Mouse (Mus musculus): ENCODE results near the gene Slc17a1. TPM values are rescaled to one million over a fixed set of nuclear protein-coding genes. Genes with fewer than 3 reads are reported as not detected.

Gene Slc17a1
- polyA plus RNA-seq, 1 experiment from 2014 or later: not detected

DNA sequence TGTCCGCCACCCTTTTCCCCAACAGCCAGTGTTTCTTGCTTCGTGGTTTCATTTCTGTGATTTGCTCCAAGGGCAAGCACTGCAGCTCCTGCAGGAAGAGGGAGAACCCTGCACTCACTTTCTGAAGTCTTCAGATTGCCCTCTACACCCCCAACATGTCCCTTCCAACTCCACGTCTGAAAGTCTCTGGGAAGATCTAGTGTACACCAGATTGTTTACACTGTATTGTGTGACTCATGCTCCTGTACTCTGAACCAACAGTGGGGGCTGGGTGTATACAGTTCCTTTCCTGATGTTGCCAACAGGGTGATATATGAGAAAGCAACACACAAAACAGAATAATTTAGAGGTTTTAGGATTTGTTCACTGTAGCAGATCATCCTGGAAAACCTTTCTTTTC is 61.1 kb downstream of the Slc17a1 start:
- no peak for ATAC-seq (ENCODE audit: extremely low read depth, insufficient number of reproducible peaks, low FRiP score, low TSS enrichment)
- Histone ChIP-seq H3K36me3 (no peaks in the 10 kb centered on the region), H3K4me2 (peak overlapping the region; percentile 38), H3K4me3 (no peak overlapping the region), H3K9ac (no peak overlapping the region), H3K27ac (replicated peaks) (no peak overlapping the region), H3K9me3 (no peaks in the 10 kb centered on the region), H3K4me1 (peaks cover 8% of the 10 kb centered on the region; the same call in 1 of the 2 replicates), H3K27me3 (replicated peaks) (no peaks in the 10 kb centered on the region; the same call in 1 of the 2 replicates)
- 44% methylated on average over 3 of the region's 3 CpGs for WGBS

DNA sequence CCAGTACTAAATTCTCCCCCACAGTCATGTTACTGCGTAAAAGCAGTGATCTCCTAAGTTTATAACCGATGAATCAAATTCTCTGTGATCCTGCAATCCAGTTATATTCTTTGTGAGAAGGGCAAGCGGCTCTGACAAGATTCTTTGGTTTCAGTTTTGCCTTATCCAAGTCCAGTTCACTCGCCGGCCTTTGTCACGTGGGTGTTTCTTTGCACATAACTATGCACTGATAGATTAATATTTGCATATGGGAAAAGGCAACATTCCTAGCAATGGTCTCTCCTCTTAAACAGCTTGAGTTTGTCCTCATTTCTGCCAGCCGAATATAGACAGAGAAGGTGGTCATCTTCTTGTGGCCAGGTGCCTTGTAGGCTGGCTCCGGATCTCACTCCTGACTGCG is 62.9 kb downstream of the Slc17a1 start:
- H3K4me1 ChIP-seq: peaks cover 8% of the 10 kb centered on the region; the same call in 1 of the 2 replicates
- no peak for ATAC-seq (ENCODE audit: extremely low read depth, insufficient number of reproducible peaks, low FRiP score, low TSS enrichment)
- no peak overlapping the region for H3K4me3 ChIP-seq
- no peak overlapping the region for H3K27ac ChIP-seq (replicated peaks)
- no peak overlapping the region for H3K4me2 ChIP-seq
- H3K9ac ChIP-seq: no peak overlapping the region
- no peaks in the 10 kb centered on the region; the same call in 1 of the 2 replicates for H3K27me3 ChIP-seq (replicated peaks)
- H3K9me3 ChIP-seq: 0 out of 2 replicates have a peak, but pooled peaks cover 4% of the 10 kb centered on the region
- WGBS: 85% methylated on average over 9 of the region's 9 CpGs
- H3K36me3 ChIP-seq: no peaks in the 10 kb centered on the region

DNA sequence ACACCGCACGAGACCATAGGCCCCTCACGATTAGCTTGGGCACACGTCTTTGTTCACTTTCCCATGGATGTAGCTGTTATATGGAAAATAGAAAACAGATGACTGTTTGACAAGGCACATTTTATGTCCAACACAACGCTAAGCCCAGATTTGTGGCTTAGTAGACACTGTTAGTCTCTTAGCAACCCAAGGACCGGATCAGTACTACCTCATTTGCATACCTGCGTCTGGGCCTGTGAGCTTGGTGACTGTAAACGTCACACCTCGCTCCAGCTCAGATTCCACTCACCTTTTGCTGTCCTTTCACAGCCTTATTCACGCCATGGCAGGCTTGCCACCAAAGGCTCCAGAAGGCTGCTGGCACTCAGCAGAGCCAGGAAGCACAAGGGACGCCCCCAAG is 63.4 kb downstream of the Slc17a1 start:
- no peak for ATAC-seq (ENCODE audit: extremely low read depth, insufficient number of reproducible peaks, low FRiP score, low TSS enrichment)
- no peak overlapping the region for H3K4me2 ChIP-seq
- H3K9me3 ChIP-seq: 0 out of 2 replicates have a peak, but pooled peaks cover 4% of the 10 kb centered on the region
- peaks cover 8% of the 10 kb centered on the region; the same call in 1 of the 2 replicates for H3K4me1 ChIP-seq
- 63% methylated on average over 11 of the region's 11 CpGs for WGBS
- H3K36me3 ChIP-seq: no peaks in the 10 kb centered on the region
- no peak overlapping the region for H3K4me3 ChIP-seq
- H3K27me3 ChIP-seq (replicated peaks): no peaks in the 10 kb centered on the region; the same call in 1 of the 2 replicates
- no peak overlapping the region for H3K9ac ChIP-seq
- no peak overlapping the region for H3K27ac ChIP-seq (replicated peaks)

DNA sequence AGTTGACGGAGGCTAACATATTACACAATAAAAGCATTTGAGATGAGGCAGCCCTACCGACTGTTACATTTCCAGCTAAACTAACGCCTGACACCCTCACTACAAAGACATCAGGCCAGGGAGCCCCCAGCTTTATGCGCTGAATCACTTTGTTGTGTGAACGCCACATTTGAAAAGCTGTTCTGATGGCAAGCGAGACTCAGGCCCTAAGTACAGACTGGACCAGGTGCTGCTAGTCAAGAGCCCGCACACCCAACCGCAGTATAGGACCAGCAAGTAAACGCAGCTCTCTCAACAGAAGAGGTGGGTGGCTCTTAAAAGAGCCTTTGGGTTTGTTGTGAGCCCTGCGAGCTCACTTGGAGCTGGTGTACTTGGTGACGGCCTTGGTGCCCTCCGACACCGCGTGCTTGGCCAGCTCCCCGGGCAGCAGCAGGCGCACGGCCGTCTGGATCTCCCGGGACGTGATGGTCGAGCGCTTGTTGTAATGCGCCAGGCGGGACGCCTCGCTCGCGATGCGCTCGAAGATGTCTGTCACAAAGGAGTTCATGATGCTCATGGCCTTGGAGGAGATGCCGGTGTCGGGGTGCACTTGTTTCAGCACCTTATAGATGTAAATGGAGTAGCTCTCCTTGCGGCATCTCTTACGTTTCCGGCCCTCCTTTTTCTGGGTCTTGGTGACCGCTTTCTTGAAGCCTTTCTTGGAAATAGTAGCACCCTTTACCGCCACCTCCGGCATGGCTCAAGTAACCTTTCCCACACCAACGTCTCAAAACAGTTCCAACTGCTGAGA is 66.1 kb downstream of the Slc17a1 start, which contains the start of gene Hist1h2ba:
Gene Hist1h2ba (minus strand): TSS at position 736 of the 790 bp plus-strand sequence.
- no peak within 1 kb of the TSS for H3K27ac ChIP-seq (replicated peaks)
- H3K9me3 ChIP-seq: 0 out of 2 replicates have a peak, but pooled peaks cover 4% of the 10 kb centered on the region
- no peak for ATAC-seq (ENCODE audit: extremely low read depth, insufficient number of reproducible peaks, low FRiP score, low TSS enrichment)
- no peaks in the 10 kb centered on the region for H3K36me3 ChIP-seq
- peaks cover under 1% of the 10 kb centered on the region; the same call in 1 of the 2 replicates for H3K4me1 ChIP-seq
- whole genome bisulfite sequencing: 90% methylated on average over 39 of the region's 39 CpGs
- H3K9ac ChIP-seq: no peak within 1 kb of the TSS
- H3K27me3 ChIP-seq (replicated peaks): no peaks in the 10 kb centered on the region
- no peak within 1 kb of the TSS for H3K4me3 ChIP-seq
- no peak within 1 kb of the TSS for H3K4me2 ChIP-seq

DNA sequence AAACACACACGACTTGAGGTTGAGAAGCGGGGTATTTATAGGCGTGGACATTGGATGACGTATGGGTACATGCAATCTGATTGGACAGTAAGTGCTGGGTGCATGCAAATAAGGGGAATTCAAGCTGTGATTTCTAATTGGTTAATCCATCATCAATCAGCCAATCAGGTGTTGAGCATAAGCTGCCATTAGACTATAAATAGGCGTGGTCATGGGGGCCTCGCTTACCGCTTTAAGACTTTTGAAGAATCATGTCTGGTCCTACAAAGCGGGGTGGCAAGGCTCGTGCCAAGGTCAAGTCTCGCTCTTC is 66.6 kb downstream of the Slc17a1 start, which contains the start of gene Hist1h2aa:
Gene Hist1h2aa (plus strand): TSS at position 252 of the 310 bp plus-strand sequence.
- Histone ChIP-seq H3K27me3 (replicated peaks) (no peaks in the 10 kb centered on the region), H3K4me1 (no peaks in the 10 kb centered on the region), H3K36me3 (no peaks in the 10 kb centered on the region), H3K4me3 (no peak within 1 kb of the TSS), H3K4me2 (no peak within 1 kb of the TSS), H3K9ac (no peak within 1 kb of the TSS), H3K27ac (replicated peaks) (no peak within 1 kb of the TSS), H3K9me3 (0 out of 2 replicates have a peak, but pooled peaks cover 4% of the 10 kb centered on the region)
- no peak for ATAC-seq (ENCODE audit: extremely low read depth, insufficient number of reproducible peaks, low FRiP score, low TSS enrichment)
- 86% methylated on average over 10 of the region's 10 CpGs for WGBS

DNA sequence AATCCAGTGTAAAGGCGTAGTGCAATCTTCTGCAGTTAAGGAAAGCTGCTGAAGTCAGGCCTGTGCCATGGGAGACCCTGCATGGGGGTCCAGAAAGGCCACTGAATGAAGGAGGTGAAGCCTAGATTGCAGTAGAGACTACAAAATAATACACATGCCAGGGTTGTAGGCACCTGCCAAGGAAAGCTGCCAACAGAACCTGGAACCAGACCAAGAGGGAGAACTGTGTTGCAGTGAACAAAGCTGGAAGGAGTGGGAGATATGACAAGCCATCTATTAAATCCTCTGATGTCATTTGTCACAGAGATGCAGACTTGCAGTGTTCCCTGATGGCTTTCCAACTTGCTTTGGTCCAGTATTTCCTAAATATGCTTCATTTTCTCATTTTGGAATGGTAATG is 71.1 kb downstream of the Slc17a1 start:
- Histone ChIP-seq H3K4me3 (no peak overlapping the region), H3K9me3 (0 out of 2 replicates have a peak, but pooled peaks cover 4% of the 10 kb centered on the region), H3K36me3 (no peaks in the 10 kb centered on the region), H3K9ac (no peak overlapping the region), H3K27me3 (replicated peaks) (0 out of 2 replicates have a peak, but pooled peaks cover 3% of the 10 kb centered on the region), H3K4me1 (peaks cover 7% of the 10 kb centered on the region; the same call in 1 of the 2 replicates), H3K4me2 (no peak overlapping the region), H3K27ac (replicated peaks) (no peak overlapping the region)
- ATAC-seq (ENCODE audit: extremely low read depth, insufficient number of reproducible peaks, low FRiP score, low TSS enrichment): no peak
- 82% methylated on average over 1 of the region's 1 CpGs for WGBS

DNA sequence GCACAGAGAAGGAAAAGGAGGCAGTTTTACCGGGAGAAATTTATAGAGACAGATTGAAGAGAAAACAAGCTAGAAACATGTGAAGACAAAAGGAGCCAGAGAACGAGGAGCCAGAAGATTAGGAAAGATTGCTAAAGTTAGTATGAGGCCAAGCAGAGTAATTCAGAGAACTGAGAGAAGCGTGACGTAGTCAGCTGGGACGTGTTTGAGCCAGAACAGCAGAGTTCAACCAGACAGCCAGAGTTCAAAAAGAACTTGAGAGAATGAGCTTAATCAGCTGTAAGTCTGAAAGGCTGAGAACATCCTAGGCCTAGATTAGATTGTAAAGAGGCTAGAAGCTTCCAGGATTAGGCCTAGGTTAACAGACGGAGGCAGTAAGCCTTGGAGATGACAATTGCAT is 72.7 kb downstream of the Slc17a1 start:
- Histone ChIP-seq H3K36me3 (no peaks in the 10 kb centered on the region), H3K9me3 (no peaks in the 10 kb centered on the region)

DNA sequence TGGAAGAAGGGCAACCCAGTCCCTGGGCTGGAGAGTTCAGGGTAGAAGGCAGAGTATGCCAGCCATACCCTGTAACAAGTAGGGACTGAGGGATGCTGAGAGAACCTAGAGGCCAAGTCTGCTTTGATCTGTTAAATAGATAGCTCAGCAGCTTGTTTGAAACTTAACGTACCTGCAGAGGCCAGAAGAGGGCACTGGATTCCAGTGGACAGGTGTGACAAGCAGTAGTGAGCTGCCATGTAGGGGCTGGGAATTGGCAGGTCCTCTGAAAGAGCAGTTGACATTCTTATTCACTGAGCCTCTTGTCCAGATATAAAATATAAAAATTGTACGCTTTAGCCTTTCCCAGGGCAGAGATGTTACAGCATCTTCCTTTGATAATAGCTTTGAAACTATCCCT is 75.3 kb downstream of the Slc17a1 start:
- no peak for ATAC-seq (ENCODE audit: extremely low read depth, insufficient number of reproducible peaks, low FRiP score, low TSS enrichment)
- Histone ChIP-seq H3K36me3 (no peaks in the 10 kb centered on the region), H3K4me1 (peaks cover 7% of the 10 kb centered on the region; the same call in 1 of the 2 replicates), H3K4me2 (no peak overlapping the region), H3K27me3 (replicated peaks) (peaks cover 11% of the 10 kb centered on the region; the same call in 1 of the 2 replicates), H3K4me3 (no peak overlapping the region), H3K27ac (replicated peaks) (no peak overlapping the region), H3K9me3 (no peaks in the 10 kb centered on the region), H3K9ac (no peak overlapping the region)
- 40% methylated on average over 2 of the region's 2 CpGs for WGBS

More for the DNA sequence above, 72.7 kb downstream of the Slc17a1 start:
- H3K9ac ChIP-seq: no peak overlapping the region
- WGBS: 39% methylated on average over 6 of the region's 6 CpGs
- ATAC-seq (ENCODE audit: extremely low read depth, insufficient number of reproducible peaks, low FRiP score, low TSS enrichment): no peak
- 0 out of 2 replicates have a peak, but pooled peaks cover 3% of the 10 kb centered on the region for H3K27me3 ChIP-seq (replicated peaks)
- no peak overlapping the region for H3K4me2 ChIP-seq
- 0 out of 2 replicates have a peak overlapping the region, but pooled peaks have one; percentile 6 for H3K27ac ChIP-seq (replicated peaks)
- H3K4me3 ChIP-seq: no peak overlapping the region
- H3K4me1 ChIP-seq: peaks cover 7% of the 10 kb centered on the region; the same call in 1 of the 2 replicates

Small RNA genes lying within 50 kb of the gene (microRNA-seq; reads per million reads assigned to microRNA genes)
- not detected for gene Gm44344

Other genes with a start within 250 kb of the Slc17a1 start
- gene Hist1h2be, start 246.6 kb upstream of the Slc17a1 start, polyA plus RNA-seq (2015; fragmentation: Nextera tagmentation; extraction: Ambion mirVana): 1.3 and 1.5 TPM in 2 replicates
- gene Hist1h1e, start 245.2 kb upstream of the Slc17a1 start, polyA plus RNA-seq (2015; fragmentation: Nextera tagmentation; extraction: Ambion mirVana): 11.0 and 12.2 TPM in 2 replicates
- 0.59 and 0.68 TPM in 2 replicates for gene Hist1h2ac, start 183.8 kb upstream of the Slc17a1 start, polyA plus RNA-seq (2015; fragmentation: Nextera tagmentation; extraction: Ambion mirVana)
- gene Hist1h2bc, start 183.6 kb upstream of the Slc17a1 start, polyA plus RNA-seq (2015; fragmentation: Nextera tagmentation; extraction: Ambion mirVana): 50.1 and 54.5 TPM in 2 replicates
- not detected in 2 replicates for gene Hist1h1t, start 171.9 kb upstream of the Slc17a1 start, polyA plus RNA-seq (2015; fragmentation: Nextera tagmentation; extraction: Ambion mirVana)
- 2.4 and 3.7 TPM in 2 replicates for gene Hist1h4c, start 169.3 kb upstream of the Slc17a1 start, polyA plus RNA-seq (2015; fragmentation: Nextera tagmentation; extraction: Ambion mirVana)
- 10.3 and 10.7 TPM in 2 replicates for gene Hfe, start 156.9 kb upstream of the Slc17a1 start, polyA plus RNA-seq (2015; fragmentation: Nextera tagmentation; extraction: Ambion mirVana)
- gene Hist1h1c, start 128.9 kb upstream of the Slc17a1 start, polyA plus RNA-seq (2015; fragmentation: Nextera tagmentation; extraction: Ambion mirVana): 31.2 and 33.8 TPM in 2 replicates
- gene Hist1h3c, start 122.1 kb upstream of the Slc17a1 start, polyA plus RNA-seq (2015; fragmentation: Nextera tagmentation; extraction: Ambion mirVana): 2.7 and 3.8 TPM in 2 replicates
- 1.6 and 2.2 TPM in 2 replicates for gene Hist1h2bb, start 121.0 kb upstream of the Slc17a1 start, polyA plus RNA-seq (2015; fragmentation: Nextera tagmentation; extraction: Ambion mirVana)
- 20.1 and 20.3 TPM in 2 replicates for gene Hist1h2ab, start 116.6 kb upstream of the Slc17a1 start, polyA plus RNA-seq (2015; fragmentation: Nextera tagmentation; extraction: Ambion mirVana)
- gene Hist1h3b, start 115.5 kb upstream of the Slc17a1 start, polyA plus RNA-seq (2015; fragmentation: Nextera tagmentation; extraction: Ambion mirVana): 5.5 and 6.3 TPM in 2 replicates
- 2.3 and 2.8 TPM in 2 replicates for gene Hist1h4b, start 110.7 kb upstream of the Slc17a1 start, polyA plus RNA-seq (2015; fragmentation: Nextera tagmentation; extraction: Ambion mirVana)
- not detected in 2 replicates for gene Hist1h4a, start 106.5 kb upstream of the Slc17a1 start, polyA plus RNA-seq (2015; fragmentation: Nextera tagmentation; extraction: Ambion mirVana)
- gene Hist1h3a, start 105.4 kb upstream of the Slc17a1 start, polyA plus RNA-seq (2015; fragmentation: Nextera tagmentation; extraction: Ambion mirVana): 1.9 and 3.5 TPM in 2 replicates
- gene Hist1h1a, start 104.1 kb upstream of the Slc17a1 start, polyA plus RNA-seq (2015; fragmentation: Nextera tagmentation; extraction: Ambion mirVana): 1.5 and 1.6 TPM in 2 replicates
- gene Trim38, start 97.8 kb upstream of the Slc17a1 start, polyA plus RNA-seq (2015; fragmentation: Nextera tagmentation; extraction: Ambion mirVana): 0.09 and 0.20 TPM in 2 replicates
- gene Slc17a2, start 60.8 kb upstream of the Slc17a1 start, polyA plus RNA-seq (2015; fragmentation: Nextera tagmentation; extraction: Ambion mirVana): 0.05 TPM in 1 of 2 replicates, not detected in the other
- gene Slc17a3, start 28.3 kb upstream of the Slc17a1 start, polyA plus RNA-seq (2015; fragmentation: Nextera tagmentation; extraction: Ambion mirVana): 0.08 TPM in 1 of 2 replicates, not detected in the other
- gene Slc17a4, start 47.3 kb downstream of the Slc17a1 start, polyA plus RNA-seq (2015; fragmentation: Nextera tagmentation; extraction: Ambion mirVana): not detected in 2 replicates
- gene Hist1h2ba, start 66.4 kb downstream of the Slc17a1 start, polyA plus RNA-seq (2015; fragmentation: Nextera tagmentation; extraction: Ambion mirVana): not detected in 2 replicates
- gene Hist1h2aa, start 66.7 kb downstream of the Slc17a1 start, polyA plus RNA-seq (2015; fragmentation: Nextera tagmentation; extraction: Ambion mirVana): not detected in 2 replicates
- not detected in 2 replicates for gene Scgn, start 123.5 kb downstream of the Slc17a1 start, polyA plus RNA-seq (2015; fragmentation: Nextera tagmentation; extraction: Ambion mirVana)

All from heart, embryonic 13.5 days (tissue).